Mouse (Mus musculus): ENCODE data around the gene Pbx1.

- TF ChIP-seq TBP (IDR thresholded peaks at IDR 0.05; ENCODE audit: low read depth, low read length) (no peak), MAX (IDR thresholded peaks at IDR 0.05; ENCODE audit: low read length) (no peak), CTCF (IDR thresholded peaks at IDR 0.05 in 2 of 3, conservative IDR thresholded peaks at IDR 0.05 in 1 of 3; ENCODE audit: control insufficient read depth in 1 of 3, insufficient read depth in 1 of 3, low read depth in 2 of 3, low read length in 3 of 3, poor library complexity in 1 of 3, severe bottlenecking in 1 of 3) (no peak), BHLHE40 (IDR thresholded peaks at IDR 0.05; ENCODE audit: borderline replicate concordance, low read depth, low read length) (no peak), CHD2 (IDR thresholded peaks at IDR 0.05; ENCODE audit: low read length) (no peak), GATA1 (IDR thresholded peaks at IDR 0.05; ENCODE audit: low read depth, low read length) (no peak), MYC (IDR thresholded peaks at IDR 0.05; ENCODE audit: low read depth, low read length) (no peak), POLR2A (IDR thresholded peaks at IDR 0.05; ENCODE audit: control insufficient read depth in 1 of 2, insufficient read depth in 1 of 2, low read depth in 1 of 2, low read length in 2 of 2, poor library complexity in 1 of 2) (no peak)
Measured at GRCm38 (mm10) chr1:168299181-168299580, 132.9 kb downstream of the Pbx1 start.

Measured in MEL (cell line).